Mouse (Mus musculus): Measurements from ENCODE around the gene Unc5b.
"Not testable (repeated sequence)": the region's sequence is repeated elsewhere in the genome, so short reads cannot be mapped to it uniquely, and the experiment has no call there.

Gene Unc5b

GRCm38 (mm10) chr10:60752040-60753020, 79.1 kb downstream of the Unc5b start, which contains the start of gene Slc29a3:
TSS of gene Slc29a3 (minus strand) at chr10:60752794.
- peak; percentile 99 for DNase-seq

GRCm38 (mm10) chr10:60747667-60748212, 83.6 kb downstream of the Unc5b start:
- peak; percentile 32 for DNase-seq

DNA sequence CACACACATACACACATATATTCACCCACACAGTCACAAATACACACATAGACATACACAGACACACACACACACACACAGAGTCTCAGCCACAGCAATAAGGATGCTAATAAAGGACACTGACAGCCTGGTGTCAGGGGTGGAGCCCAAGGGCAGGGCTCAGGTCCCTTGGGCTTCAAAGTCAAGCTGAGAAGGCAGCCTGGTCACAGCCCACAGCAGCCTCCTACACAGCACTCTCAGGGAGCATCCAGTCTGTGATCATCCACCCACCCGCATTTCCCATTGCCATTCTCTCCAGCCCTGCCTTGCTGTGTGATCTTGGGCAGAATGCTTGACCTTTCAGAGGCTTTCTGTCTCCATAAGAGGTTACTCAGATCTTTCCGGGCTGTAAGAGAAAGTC, 84.9 kb downstream of the Unc5b start:
- no peak for DNase-seq

GRCm38 (mm10) chr10:60744543-60745290, 86.7 kb downstream of the Unc5b start:
- DNase-seq: no peak

GRCm38 (mm10) chr10:60743681-60744080, 87.7 kb downstream of the Unc5b start:
- no peak for DNase-seq

GRCm38 (mm10) chr10:60742942-60743341, 88.4 kb downstream of the Unc5b start:
- no peak for DNase-seq

GRCm38 (mm10) chr10:60742296-60742695, 89.1 kb downstream of the Unc5b start:
- not testable (repeated sequence) for DNase-seq

DNA sequence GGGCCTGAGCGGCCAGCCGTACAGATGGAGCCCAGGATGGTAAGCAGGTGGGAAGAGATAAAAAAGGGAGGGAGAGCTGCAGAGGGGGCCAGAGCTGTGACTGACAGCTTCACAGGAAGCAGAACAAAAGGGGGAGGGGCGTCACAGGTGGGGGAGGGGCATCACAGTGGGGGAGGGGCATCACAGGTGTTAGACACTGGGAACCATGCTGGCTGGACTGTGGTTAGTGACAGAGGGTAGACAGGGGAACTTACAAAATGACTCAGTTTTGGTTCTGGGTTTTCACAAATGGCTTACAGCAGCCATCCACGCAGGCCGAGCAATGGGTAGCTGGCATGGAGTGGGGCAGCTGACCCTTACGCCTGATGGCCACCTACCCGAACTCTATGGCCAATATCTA, 89.9 kb downstream of the Unc5b start:
- DNase-seq: no peak

DNA sequence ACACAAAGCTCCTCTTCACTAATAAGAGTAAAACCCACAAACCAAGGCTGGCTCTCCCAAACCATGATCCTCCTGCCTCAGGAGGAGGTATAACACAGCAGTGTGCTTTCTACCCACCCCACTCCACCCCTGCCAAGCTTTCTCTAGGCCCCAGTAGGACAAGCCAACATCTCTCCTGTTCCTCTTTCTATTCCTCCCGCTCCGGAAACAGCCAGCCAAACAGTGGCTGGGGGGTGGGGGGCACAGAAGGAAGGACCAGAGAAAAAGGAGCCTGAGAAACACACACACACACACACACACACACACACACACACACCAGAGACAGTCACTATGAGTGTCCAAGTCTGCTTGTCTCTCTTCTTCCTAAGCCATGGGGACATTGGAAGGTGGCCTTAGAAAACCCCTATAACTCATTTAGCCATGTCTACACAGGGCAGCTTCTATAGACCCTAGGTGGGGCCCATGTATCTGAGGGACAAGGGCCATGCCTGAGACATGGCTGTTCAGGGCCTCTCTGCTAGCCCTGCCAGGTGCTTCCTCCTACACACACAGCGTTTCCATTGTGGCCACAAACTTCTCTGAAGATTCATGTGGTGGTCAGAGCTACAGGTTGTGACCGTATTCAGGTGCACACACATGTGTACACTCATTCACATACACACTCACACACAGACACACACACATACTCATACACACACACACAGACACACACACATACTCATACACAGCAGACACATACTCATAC, 91.6 kb downstream of the Unc5b start:
- no peak for DNase-seq

- DNase-seq: no peak
Measured at GRCm38 (mm10) chr10:60737886-60738640, 93.3 kb downstream of the Unc5b start.

- DNase-seq: no peak
Measured at GRCm38 (mm10) chr10:60737169-60737728, 94.1 kb downstream of the Unc5b start.

GRCm38 (mm10) chr10:60735737-60736136, 95.6 kb downstream of the Unc5b start:
- no peak for DNase-seq

GRCm38 (mm10) chr10:60733471-60733870, 97.9 kb downstream of the Unc5b start:
- no peak for DNase-seq

GRCm38 (mm10) chr10:60732397-60732861, 99.0 kb downstream of the Unc5b start:
- DNase-seq: no peak

DNA sequence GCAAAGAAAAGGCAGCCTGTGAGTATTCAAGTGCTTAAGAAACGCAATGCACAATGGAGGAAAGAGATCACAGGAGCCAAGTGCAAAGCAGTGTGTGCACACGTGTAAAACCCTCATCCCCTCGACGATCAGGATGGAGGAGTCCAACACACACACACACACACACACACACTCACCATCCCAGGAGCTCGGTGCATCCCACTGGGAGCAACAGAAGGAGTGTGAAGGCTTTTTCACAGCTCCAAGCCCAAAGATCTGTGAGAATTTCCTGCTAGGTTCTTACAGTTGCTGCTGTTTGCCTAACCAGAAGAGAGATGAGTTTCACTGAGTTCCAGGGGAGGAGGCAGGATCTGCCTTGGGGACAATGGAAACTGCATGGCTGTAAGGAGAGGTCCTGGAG, 99.6 kb downstream of the Unc5b start:
- no peak for DNase-seq

DNA sequence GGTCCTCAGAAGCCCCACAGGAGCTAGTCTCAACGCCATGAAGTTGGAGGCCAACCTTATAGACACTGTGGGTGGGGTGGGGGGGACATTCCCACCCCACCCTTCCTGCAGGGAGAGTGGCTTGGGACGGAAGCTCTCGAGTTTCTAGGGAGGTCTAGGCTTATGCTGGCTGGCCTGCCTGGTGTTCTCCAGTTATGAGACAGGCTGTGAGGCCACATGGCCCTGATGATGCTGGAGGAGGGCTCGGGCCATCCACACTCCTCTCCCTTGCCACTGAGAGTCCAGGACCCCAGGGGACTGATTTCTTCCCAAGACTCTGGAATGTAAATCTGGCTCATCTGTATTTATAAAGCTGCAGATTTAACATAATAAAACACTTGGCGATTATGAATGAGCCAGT, 104.1 kb downstream of the Unc5b start:
- no peak for DNase-seq

DNA sequence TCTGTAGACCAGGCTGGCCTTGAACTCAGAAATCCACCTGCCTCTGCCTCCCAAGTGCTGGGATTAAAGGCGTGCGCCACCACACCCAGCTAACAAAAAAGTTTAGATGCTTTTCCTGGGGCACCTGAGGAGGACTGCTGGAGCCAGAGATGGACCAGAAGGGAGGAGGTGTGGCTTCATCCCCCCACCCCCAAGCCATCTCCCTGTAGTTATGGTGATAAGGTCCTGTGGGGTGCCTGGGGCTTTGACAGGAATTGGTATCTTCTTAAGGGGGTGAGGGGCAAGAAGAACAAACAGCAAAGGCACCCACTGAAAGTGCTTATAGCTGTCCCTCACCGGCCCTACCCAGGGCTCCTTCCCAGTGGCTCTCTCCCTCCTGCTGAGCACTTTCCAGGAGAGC, 104.5 kb downstream of the Unc5b start:
- no peak for DNase-seq

- no peak for DNase-seq
Measured at GRCm38 (mm10) chr10:60724496-60724895, 106.9 kb downstream of the Unc5b start.

DNA sequence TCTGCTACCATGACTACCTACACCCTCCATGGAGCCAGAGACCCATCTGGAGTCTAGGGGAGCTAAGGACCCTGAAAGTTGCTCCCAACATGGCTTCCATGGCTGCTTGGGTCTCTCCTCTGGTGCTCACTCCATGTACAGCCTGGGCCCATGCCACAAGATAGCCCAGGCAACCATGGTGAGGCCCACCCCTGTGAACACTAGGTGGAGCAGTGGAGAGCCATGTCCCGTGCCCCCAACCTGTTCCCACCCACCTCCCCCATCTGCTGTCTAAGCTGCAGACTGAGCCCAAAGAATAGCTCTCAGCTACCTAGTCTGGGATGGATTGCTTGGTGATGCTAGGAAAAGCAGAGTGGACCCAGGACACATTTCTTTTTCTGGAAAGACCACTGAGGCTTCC, 108.0 kb downstream of the Unc5b start:
- no peak for DNase-seq

GRCm38 (mm10) chr10:60721640-60722039, 109.7 kb downstream of the Unc5b start:
- DNase-seq: no peak

GRCm38 (mm10) chr10:60720461-60720860, 110.9 kb downstream of the Unc5b start:
- no peak for DNase-seq

All from kidney, postnatal 10 days (tissue).